Mouse (Mus musculus) E14TG2a.4 (cell line): ENCODE results near the gene Fan1.

Experiments used
- H3K27me3 ChIP-seq: 2 replicates; pipeline ENCODE4 v1.6.1; 2014; ENCODE audit warnings: low read length, control low read depth; ENCODE audit not compliant: insufficient read depth
- H3K36me3 ChIP-seq: 2 replicates; pipeline ENCODE4 v1.6.1; 2014; ENCODE audit warnings: low read length, control low read depth; ENCODE audit not compliant: insufficient read depth
- H3K4me1 ChIP-seq: replicated peaks from 2 replicates; pipeline ENCODE4 v1.6.1; 2014; ENCODE audit warnings: low read depth, low read length, control low read depth
- H3K4me3 ChIP-seq: replicated peaks from 2 replicates; pipeline ENCODE4 v1.5.1; 2014; ENCODE audit warnings: mild to moderate bottlenecking, low read length
- H3K9me3 ChIP-seq: 2 replicates; pipeline ENCODE4 v1.6.1; 2014; ENCODE audit warnings: low read length, control low read depth
- CTCF ChIP-seq: conservative IDR thresholded peaks from 2 replicates; pipeline ENCODE4 v1.5.1; 2014; ENCODE audit warnings: low read length
- NANOG ChIP-seq: IDR thresholded peaks from 2 replicates; pipeline ENCODE4 v1.6.1; 2014; ENCODE audit warnings: borderline replicate concordance, low read length, mixed read lengths
- POU5F1 ChIP-seq: IDR thresholded peaks from 2 replicates; pipeline ENCODE4 v1.6.1; 2014; ENCODE audit warnings: low read length, borderline replicate concordance

The Fan1 gene

DNA sequence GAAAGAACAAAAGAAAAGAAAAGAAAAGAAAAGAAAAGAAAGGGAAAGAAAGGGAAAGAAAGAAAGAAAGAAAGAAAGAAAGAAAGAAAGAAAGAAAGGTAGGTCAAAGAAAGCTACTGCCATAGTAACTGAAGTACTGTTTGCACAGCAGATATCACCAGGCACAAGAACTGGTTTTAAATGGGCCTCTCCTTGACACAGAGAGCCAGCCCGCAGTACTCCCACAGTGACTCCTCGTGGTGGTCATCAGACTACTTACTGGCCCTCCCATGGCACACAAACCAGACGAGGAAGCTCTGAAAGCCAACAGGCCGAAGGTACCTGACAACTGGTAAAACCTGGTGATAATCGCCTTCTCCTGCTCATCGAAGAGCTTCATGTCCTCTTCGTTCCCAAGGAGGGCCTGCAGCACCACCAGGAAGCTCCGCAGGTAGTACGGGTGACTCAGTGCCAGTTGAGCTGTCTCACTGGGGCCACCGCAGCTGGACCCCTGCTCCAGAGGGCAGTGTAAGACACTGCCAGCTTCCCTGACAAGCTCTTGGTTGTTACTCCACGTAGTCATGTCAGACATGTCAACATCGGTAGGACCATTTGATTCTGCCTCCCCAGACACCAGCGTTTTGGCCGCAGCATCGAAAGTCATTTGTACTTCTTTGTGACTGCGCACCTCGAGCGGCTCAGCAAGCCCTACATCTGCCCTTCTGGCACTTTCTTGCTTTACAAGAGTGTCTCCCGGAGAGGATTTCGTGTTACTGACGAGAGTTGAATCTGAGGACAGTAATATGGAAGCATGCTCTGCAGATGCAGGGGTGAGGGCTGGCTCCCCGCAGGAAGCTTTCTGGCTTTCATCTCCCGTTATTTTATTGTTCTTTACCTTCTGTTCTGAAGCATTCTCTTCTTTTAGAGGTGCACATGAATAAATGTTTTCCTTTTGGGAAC, 1.7 kb downstream of the Fan1 start:
- peaks cover 45% of the 10 kb centered on the region for H3K36me3 ChIP-seq
- no peaks in the 10 kb centered on the region for H3K9me3 ChIP-seq
- no peaks in the 10 kb centered on the region for H3K27me3 ChIP-seq
- TF ChIP-seq NANOG (no peak), CTCF (no peak), POU5F1 (no peak)
- H3K4me1 ChIP-seq, result peaks cover 24% of the 10 kb centered on the region
- no peak overlapping the region for H3K4me3 ChIP-seq

DNA sequence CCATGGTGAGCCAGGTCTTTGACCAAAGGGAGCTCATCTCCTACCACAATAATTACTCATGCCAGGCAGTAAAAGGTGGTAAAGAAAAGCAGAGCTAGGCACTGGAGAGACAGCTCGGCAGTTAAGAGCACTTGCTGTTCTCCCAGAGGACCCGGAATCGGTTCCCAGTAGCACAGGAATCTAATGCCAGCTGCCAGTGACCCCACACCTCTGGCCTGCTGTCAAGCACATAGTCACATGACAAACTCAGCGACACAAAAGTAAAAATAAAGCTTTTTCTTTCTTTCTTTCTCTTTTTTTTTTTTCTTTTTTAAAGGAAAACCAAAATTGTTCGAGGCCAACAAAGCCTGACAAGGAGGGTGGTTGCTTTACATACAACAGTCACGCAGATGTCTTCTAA, 4.1 kb downstream of the Fan1 start:
- H3K4me1 ChIP-seq, result peaks cover 24% of the 10 kb centered on the region
- TF ChIP-seq NANOG (no peak), CTCF (no peak), POU5F1 (no peak)
- H3K9me3 ChIP-seq, result no peaks in the 10 kb centered on the region
- H3K27me3 ChIP-seq, result no peaks in the 10 kb centered on the region
- no peak overlapping the region for H3K4me3 ChIP-seq
- H3K36me3 ChIP-seq, result peaks cover 38% of the 10 kb centered on the region

DNA sequence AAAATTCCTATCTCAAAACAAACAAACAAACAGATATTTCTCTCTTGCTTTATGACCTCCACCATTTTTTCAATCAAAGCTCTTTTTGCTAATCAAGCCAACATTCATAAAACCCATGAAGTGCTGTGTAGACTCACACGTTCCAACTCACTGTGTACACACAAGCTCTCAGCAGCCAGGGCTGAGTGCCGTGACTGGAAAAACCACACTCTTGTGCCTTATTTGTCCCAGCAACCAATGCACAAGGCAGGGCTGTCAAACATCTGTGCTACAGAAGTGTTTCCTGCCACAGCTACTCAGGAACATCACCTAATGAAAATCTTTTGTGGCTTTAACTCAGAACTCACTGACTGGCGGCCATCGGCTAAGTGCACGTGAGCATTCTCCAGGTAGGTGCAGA, 8.0 kb downstream of the Fan1 start:
- H3K9me3 ChIP-seq, result no peaks in the 10 kb centered on the region
- no peaks in the 10 kb centered on the region for H3K27me3 ChIP-seq
- H3K4me3 ChIP-seq, result no peak overlapping the region
- TF ChIP-seq NANOG, result no peak
- TF ChIP-seq CTCF, result no peak
- TF ChIP-seq POU5F1, result no peak
- peaks cover 8% of the 10 kb centered on the region for H3K4me1 ChIP-seq
- H3K36me3 ChIP-seq, result peaks cover 69% of the 10 kb centered on the region

DNA sequence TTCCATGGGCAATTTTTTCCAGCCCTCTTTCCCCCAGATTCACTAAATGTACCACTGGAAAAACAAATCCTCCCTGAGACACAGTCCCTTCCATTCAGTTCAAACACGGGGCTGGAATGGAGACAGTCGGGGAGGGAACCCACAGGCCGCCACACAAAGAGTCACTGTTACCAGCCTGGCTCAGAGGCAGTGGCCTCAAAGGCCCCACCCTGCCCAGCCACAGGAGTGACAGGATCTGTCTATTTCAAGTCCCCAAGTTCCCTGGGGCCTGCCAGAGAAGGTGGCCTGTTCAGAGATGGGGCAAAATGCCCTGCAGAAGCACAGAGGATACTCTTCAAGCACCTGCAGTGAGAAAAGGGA, 13.3 kb downstream of the Fan1 start:
- Histone ChIP-seq H3K36me3 (peaks cover 67% of the 10 kb centered on the region), H3K4me3 (0 out of 2 replicates have a peak overlapping the region, but pooled peaks have one; percentile 23), H3K9me3 (no peaks in the 10 kb centered on the region), H3K4me1 (peaks cover 18% of the 10 kb centered on the region), H3K27me3 (no peaks in the 10 kb centered on the region)
- TF ChIP-seq CTCF, result no peak
- TF ChIP-seq NANOG, result no peak
- TF ChIP-seq POU5F1, result no peak

- Histone ChIP-seq H3K36me3 (peaks cover 67% of the 10 kb centered on the region), H3K4me3 (peak overlapping the region; percentile 23; the same call in 1 of the 2 replicates), H3K9me3 (no peaks in the 10 kb centered on the region), H3K4me1 (peaks cover 18% of the 10 kb centered on the region), H3K27me3 (no peaks in the 10 kb centered on the region)
- TF ChIP-seq CTCF, result no peak
- no peak for TF ChIP-seq POU5F1
- no peak for TF ChIP-seq NANOG
Measured at GRCm38 (mm10) chr7:64359943-64360585, 13.8 kb downstream of the Fan1 start.

DNA sequence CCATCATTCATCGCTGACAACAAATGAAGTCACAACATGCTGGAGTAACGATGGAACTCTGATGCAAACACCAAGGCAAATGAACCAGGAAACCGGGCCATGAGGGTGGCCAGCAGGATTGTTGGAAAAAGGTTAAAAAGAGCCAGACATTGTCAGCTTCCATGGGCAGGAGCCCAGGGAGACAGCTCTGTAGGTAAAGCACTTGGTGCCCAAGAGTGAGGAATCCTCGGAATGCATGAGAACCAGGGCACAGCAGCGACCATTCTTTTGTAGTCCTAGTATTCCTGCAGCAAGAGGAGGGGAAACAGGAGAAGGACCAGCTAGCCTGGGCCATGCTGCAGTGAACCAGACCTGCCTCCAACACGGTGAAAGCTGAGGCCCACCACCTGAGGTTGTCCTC, 15.2 kb downstream of the Fan1 start:
- Histone ChIP-seq H3K4me3 (no peak overlapping the region), H3K36me3 (peaks cover 58% of the 10 kb centered on the region), H3K27me3 (no peaks in the 10 kb centered on the region), H3K4me1 (peaks cover 18% of the 10 kb centered on the region), H3K9me3 (no peaks in the 10 kb centered on the region)
- TF ChIP-seq NANOG (no peak), CTCF (no peak), POU5F1 (no peak)

- peaks cover 18% of the 10 kb centered on the region for H3K4me1 ChIP-seq
- H3K36me3 ChIP-seq, result peaks cover 59% of the 10 kb centered on the region
- no peaks in the 10 kb centered on the region for H3K27me3 ChIP-seq
- TF ChIP-seq POU5F1 (no peak), NANOG (no peak), CTCF (no peak)
- no peak overlapping the region for H3K4me3 ChIP-seq
- no peaks in the 10 kb centered on the region for H3K9me3 ChIP-seq
Measured at GRCm38 (mm10) chr7:64357405-64357804, 16.5 kb downstream of the Fan1 start.

DNA sequence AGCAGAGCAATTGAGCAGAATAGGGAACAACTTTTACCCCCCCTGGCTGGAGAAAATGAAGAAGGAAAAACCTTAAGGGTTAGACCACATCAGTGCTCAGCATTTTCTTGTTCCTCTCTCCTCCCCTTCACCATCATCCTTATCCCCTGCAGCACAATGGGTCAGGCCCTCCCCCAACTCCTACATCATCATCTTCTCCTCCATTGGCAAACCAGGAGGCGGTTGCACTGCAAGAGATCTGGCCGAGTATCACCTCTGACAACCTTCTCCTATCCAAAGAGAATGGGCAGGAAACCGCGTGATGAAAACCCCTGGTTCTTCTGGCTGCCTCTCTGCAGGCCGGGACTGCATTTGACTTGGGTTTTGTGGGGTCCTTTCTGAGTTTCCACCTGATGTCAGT, 17.2 kb downstream of the Fan1 start:
- Histone ChIP-seq H3K4me1 (peaks cover 18% of the 10 kb centered on the region), H3K27me3 (no peaks in the 10 kb centered on the region), H3K4me3 (no peak overlapping the region), H3K36me3 (peaks cover 53% of the 10 kb centered on the region), H3K9me3 (no peaks in the 10 kb centered on the region)
- TF ChIP-seq NANOG (no peak), CTCF (no peak), POU5F1 (no peak)

GRCm38 (mm10) chr7:64354206-64354605, 19.7 kb downstream of the Fan1 start:
- H3K27me3 ChIP-seq, result no peaks in the 10 kb centered on the region
- H3K4me1 ChIP-seq, result peaks cover 7% of the 10 kb centered on the region; the same call in 1 of the 2 replicates
- no peak overlapping the region for H3K4me3 ChIP-seq
- H3K9me3 ChIP-seq, result no peaks in the 10 kb centered on the region
- peaks cover 54% of the 10 kb centered on the region for H3K36me3 ChIP-seq
- no peak for TF ChIP-seq POU5F1
- no peak for TF ChIP-seq NANOG
